Mouse (Mus musculus): ENCODE results near the gene Nfix.

DNA sequence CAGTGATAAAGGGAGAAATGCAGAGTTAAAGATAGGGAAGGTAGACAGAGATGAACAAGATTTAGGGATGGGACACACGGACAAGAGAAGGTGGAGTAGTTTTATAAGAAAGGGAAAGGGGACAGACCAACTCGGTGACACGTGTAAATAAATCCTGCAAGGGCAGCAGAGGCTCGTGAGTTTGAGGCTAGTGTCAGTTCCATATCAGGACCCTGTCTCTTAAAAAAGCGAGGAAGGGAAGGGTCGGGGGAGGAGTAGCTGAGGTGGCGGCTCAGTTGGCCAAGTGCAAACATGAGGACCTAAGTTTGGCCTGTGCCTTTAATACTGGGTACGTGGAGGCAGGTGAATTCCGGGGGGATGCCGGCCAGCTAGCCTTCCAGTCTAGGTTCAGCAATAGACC is 11.2 kb upstream of the Nfix start:
- no peak for TF ChIP-seq CTCF (IDR thresholded peaks at IDR 0.05; ENCODE audit: borderline replicate concordance, extremely low read depth, insufficient read depth, insufficient read length)
- TF ChIP-seq POLR2A (IDR thresholded peaks at IDR 0.05; ENCODE audit: borderline replicate concordance, extremely low read depth, insufficient read depth, insufficient read length, poor library complexity, severe bottlenecking), result no peak

All from brain, embryonic 14.5 days (tissue).